Mouse (Mus musculus) ovary, postnatal 36 days (tissue): Measurements from ENCODE around the gene Clock.
A peak's percentile ranks its signal among the peaks of the same experiment; 100 is the strongest.

Experiments used
- DNase-seq: peaks from one replicate; pipeline ENCODE4 v3.0.0; 2022; ENCODE audit warnings: low spot score, mixed read lengths

Gene Clock

GRCm38 (mm10) chr5:76304452-76305341, at the start of gene Clock:
Gene Clock (minus strand): TSS chr5:76304792.
- peak; percentile 91 for DNase-seq

- no peak for DNase-seq
These were observed 47.5 kb upstream of the Clock start for GRCm38 (mm10) chr5:76351953-76352611.

- DNase-seq: no peak
These were observed 46.9 kb upstream of the Clock start for GRCm38 (mm10) chr5:76351537-76351936.

GRCm38 (mm10) chr5:76346137-76346536, 41.5 kb upstream of the Clock start:
- DNase-seq: no peak

- no peak for DNase-seq
These were observed 36.3 kb upstream of the Clock start for GRCm38 (mm10) chr5:76340931-76341330.

- DNase-seq: no peak
These were observed 32.5 kb upstream of the Clock start for GRCm38 (mm10) chr5:76337100-76337499.

- no peak for DNase-seq
These were observed 29.2 kb upstream of the Clock start for GRCm38 (mm10) chr5:76333833-76334232.

- DNase-seq: no peak
These were observed 26.4 kb upstream of the Clock start, which contains the start of gene Pdcl2 for GRCm38 (mm10) chr5:76330953-76331352. Gene Pdcl2 (minus strand): TSS chr5:76331156.

GRCm38 (mm10) chr5:76327296-76327695, 22.7 kb upstream of the Clock start:
- DNase-seq: no peak

GRCm38 (mm10) chr5:76325113-76325512, 20.5 kb upstream of the Clock start:
- no peak for DNase-seq

GRCm38 (mm10) chr5:76321249-76322196, 16.9 kb upstream of the Clock start:
- DNase-seq: no peak

- DNase-seq: no peak
These were observed 3.6 kb upstream of the Clock start for GRCm38 (mm10) chr5:76308206-76308605.

GRCm38 (mm10) chr5:76306261-76306660, 1.7 kb upstream of the Clock start:
- no peak for DNase-seq

- peak; percentile 50 for DNase-seq
These were observed 1.0 kb upstream of the Clock start for GRCm38 (mm10) chr5:76305616-76306015.

- DNase-seq: peak; percentile 82
These were observed 694 bp downstream of the Clock start for GRCm38 (mm10) chr5:76303745-76304451.

- no peak for DNase-seq
These were observed 1.2 kb downstream of the Clock start for GRCm38 (mm10) chr5:76303379-76303744.

- DNase-seq: no peak
These were observed 2.6 kb downstream of the Clock start for GRCm38 (mm10) chr5:76302009-76302408.

GRCm38 (mm10) chr5:76289234-76289691, 15.3 kb downstream of the Clock start:
- no peak for DNase-seq

GRCm38 (mm10) chr5:76288256-76288655, 16.3 kb downstream of the Clock start:
- DNase-seq: no peak

GRCm38 (mm10) chr5:76287062-76287461, 17.5 kb downstream of the Clock start:
- DNase-seq: no peak

- no peak for DNase-seq
These were observed 18.9 kb downstream of the Clock start for GRCm38 (mm10) chr5:76285699-76286098.
